Mouse (Mus musculus) MN1 (cell line): Measurements from ENCODE around the gene Cdc73.
"Not testable (repeated sequence)": the region's sequence is repeated elsewhere in the genome, so short reads cannot be mapped to it uniquely, and the experiment has no call there.

Source experiments
- DNase-seq: peaks from one replicate; pipeline ENCODE4 v3.0.0-alpha.2; 2016; ENCODE audit warnings: low spot score

Gene Cdc73

GRCm38 (mm10) chr1:143675734-143676361, 26.8 kb downstream of the Cdc73 start:
- peak; percentile 30 for DNase-seq

GRCm38 (mm10) chr1:143664786-143665185, 37.9 kb downstream of the Cdc73 start:
- DNase-seq: not testable (repeated sequence)

DNA sequence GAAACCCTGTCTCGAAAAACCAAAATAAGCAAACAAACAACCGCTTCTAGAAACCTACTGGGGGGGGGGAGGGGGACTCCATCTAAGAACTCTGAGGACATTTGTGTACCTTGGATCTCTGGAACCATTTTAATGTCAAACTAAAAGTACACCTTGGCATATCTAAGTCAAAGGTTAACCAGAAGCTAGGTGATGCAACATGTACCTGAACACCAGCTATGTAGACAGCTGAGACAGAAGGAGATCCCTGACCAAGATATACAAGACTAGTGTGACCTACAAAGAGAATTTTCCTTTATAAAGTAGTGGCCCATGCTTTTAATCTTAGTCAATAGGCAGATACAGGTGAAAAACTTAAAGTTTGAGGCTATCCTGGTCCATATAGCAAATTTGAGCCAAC, 39.5 kb downstream of the Cdc73 start:
- DNase-seq: no peak

DNA sequence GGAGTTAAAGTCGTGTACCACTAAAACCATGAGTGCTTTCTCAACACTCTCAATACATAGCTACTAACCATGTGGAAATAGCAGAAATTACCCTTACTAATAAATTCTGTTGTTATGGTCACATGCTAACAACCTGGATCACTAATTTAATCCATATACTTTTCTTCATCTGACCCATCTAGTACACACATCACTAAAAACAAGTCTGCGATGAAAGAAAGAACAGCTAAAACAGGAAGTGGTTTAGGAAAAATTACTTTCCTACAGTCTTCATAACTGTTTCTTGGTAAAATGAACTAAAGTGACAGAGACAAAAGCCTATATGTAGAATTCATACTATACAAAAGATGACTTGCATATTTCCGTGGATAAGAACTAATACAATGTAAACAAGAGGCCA, 49.0 kb downstream of the Cdc73 start:
- DNase-seq: no peak

DNA sequence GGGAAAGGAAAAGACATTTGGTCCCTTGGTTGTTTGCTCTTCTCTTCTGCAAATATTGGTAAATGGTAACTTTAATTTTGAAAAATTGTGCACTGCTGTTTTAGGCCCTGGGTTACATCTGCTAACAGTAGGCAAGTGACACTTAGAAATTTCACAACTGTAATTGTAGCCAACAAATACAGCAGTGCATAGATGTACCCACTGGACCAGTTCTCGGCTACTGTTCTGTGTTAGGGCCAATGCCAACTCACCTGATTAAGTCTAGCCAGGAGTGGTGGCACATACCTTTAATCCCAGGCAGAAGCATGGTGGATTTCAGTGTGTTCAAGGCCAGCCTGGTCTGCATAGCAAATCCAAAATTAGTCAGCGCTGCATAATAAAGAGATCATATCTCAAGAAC, 52.4 kb downstream of the Cdc73 start:
- no peak for DNase-seq

DNA sequence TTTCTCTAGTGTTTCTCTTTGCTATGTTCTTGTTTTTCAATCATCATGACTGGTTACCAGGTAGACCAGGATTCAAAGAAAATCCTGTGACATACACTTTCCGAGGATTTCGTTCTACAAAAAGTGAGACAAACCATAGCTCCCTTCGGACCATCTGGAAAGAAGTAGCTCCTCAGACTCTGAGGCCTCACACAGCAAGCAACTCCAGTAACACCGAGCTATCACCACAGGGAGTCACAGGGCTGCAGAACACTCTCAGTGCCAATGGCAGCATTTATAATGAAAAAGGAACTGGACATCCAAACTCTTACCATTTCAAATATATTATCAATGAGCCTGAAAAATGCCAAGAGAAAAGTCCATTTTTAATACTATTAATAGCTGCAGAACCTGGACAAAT, 56.5 kb downstream of the Cdc73 start:
- no peak for DNase-seq

DNA sequence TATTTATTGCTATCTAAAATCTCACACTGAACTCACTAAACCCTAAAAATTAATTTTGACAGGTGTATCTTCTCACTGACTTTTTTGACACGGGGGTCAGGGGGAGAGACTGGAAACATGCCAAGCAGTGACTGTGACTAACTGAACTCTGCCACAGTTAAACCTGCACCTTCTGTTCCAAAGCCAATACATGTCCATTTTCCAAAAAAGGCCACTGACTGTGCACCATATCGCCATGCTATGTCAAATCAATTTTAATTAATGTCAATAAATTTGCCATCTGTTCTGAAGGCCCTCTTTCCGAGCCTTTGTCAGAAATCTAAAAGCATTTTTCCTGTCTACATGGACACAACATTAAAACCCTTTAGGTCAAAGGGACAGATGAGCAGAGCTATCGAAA, 57.3 kb downstream of the Cdc73 start:
- peak; percentile 70 for DNase-seq

- peak; percentile 77 for DNase-seq
These were observed 58.5 kb downstream of the Cdc73 start for GRCm38 (mm10) chr1:143644221-143644620.

- DNase-seq: no peak
These were observed 61.9 kb downstream of the Cdc73 start, which contains the start of gene B3galt2 for GRCm38 (mm10) chr1:143640650-143641407. TSS of gene B3galt2 (plus strand) at chr1:143640664.

DNA sequence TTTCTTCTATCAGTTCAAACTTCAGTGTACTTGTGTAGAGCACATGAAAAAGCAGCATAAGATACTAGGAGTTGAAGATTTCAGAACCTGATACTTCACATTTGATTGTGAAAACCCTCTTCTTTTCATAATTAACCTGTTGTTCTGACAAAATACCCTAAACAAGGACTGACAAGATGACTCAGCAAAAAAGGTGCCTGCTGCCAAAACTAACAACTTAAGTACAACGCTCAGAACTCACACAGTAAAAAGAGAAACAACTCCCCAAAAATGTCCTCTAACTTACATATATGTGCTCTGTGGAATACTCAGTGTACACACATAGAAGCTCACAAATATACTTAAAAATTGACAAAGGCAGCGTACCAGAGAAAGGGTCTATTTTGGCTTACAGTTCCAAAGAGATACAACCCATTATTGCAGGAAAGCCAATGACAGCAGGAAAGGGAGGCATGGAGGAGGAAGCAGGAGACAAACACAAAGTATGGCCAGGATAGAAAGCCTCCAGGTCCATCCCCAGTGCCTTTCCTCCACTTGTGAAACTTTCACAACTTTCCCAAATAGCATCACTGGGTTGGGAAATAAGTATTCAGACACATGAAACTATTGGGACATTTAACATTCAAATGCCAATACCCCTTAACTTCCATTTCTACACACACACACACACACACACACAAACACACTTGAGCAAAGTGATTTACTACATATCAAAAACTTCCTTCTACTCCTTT, 69.7 kb downstream of the Cdc73 start:
- no peak for DNase-seq

- no peak for DNase-seq
These were observed 70.3 kb downstream of the Cdc73 start for GRCm38 (mm10) chr1:143632361-143632760.

DNA sequence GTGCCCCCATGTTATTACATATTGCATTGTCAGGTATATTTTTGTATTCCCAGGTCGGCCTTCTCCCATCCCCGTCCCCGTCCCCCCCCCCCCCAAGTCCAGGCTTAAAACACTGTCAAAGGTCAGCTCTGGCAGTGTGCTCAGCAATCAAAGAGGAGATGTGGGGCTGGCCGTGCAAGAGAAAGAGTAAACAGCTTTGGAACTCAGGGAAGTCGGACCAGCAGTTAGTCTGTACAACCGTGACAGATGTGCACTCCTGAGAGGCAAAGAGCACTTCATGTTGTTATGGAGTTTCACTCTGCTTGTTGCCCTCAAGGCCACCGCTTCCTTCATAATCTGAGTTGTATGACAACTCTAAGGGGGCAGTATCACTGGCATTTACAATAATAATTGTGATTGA, 71.4 kb downstream of the Cdc73 start:
- DNase-seq: no peak

GRCm38 (mm10) chr1:143622634-143623033, 80.1 kb downstream of the Cdc73 start:
- no peak for DNase-seq

- DNase-seq: no peak
These were observed 80.8 kb downstream of the Cdc73 start for GRCm38 (mm10) chr1:143621930-143622329.

DNA sequence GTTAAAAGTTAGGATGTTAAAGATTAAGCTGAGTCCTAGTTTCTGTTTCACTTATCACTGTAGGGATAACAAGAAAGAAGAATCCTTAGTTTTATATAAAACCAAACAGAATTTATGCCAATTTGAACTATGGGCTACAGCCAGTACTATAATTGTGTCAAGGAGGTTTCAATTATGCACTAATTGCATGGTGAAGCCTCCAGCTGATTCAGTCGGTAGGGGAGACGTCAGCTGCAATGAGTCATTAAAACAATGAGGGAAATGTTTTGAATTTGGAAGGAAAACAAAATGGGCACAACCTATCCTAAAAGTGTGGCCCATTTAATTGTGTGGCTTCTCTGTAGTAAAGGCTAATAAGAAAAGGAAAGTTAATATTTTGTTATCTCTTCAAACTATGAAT, 82.9 kb downstream of the Cdc73 start:
- DNase-seq: no peak

- no peak for DNase-seq
These were observed 89.8 kb downstream of the Cdc73 start for GRCm38 (mm10) chr1:143612901-143613300.

GRCm38 (mm10) chr1:143608911-143609310, 93.8 kb downstream of the Cdc73 start:
- no peak for DNase-seq

DNA sequence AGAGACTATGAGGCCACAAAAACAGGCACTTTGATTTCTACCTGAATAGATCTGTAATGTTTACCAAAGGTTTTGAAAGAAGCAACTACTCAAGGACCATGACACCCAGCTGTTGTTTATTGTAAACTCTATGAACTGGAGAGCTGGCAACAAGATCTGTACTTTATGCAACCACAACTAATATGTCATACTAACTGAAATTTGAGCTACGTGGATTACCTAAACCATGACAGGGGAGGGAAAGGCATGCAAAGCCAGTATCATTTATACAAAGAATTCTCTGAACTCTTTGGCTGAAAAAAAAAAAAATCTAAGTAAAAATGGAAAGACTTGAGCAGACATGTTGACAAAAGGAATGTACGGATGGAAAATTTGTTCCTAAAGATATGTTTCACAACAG, 105.8 kb downstream of the Cdc73 start:
- no peak for DNase-seq

- no peak for DNase-seq
These were observed 125.7 kb downstream of the Cdc73 start for GRCm38 (mm10) chr1:143576824-143577543.

DNA sequence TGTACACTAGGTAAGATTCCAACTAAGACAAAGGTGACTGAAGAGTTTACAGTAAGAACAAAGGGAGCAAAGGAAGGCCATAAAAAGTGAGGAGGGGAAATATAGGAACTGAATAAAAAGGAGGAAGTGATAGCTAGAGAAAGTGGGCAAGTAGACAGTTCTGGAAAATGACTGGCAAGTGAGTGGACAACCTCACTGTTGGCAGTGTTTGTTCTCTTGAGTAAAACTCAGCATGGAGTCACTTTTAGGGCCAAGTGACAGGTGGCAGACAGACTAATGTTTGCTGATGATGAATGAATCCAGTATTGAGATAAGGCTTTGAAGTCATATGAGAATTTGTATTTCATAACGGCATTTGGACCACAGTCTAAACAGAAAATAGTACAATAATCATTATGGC, 144.5 kb downstream of the Cdc73 start:
- no peak for DNase-seq

DNA sequence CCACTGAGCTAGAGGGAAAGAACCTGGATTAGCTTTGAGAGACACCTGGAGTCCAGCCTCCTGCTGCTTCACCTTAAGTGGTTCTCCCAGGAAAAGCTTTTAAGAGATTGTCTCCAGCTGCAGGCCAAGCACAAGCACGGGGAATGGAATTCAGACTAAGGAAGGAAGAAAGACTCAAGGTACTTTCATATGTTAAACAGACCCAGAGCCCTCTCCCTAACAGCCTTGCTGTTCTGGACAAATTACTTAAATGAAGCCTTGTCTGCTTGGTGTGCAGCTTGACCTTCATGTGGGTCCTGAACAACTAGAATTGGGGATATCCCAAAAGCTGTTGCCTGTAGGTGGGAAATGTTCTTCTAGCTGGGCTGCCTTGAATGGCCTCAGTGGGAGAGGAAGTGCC, 147.2 kb downstream of the Cdc73 start:
- DNase-seq: no peak

DNA sequence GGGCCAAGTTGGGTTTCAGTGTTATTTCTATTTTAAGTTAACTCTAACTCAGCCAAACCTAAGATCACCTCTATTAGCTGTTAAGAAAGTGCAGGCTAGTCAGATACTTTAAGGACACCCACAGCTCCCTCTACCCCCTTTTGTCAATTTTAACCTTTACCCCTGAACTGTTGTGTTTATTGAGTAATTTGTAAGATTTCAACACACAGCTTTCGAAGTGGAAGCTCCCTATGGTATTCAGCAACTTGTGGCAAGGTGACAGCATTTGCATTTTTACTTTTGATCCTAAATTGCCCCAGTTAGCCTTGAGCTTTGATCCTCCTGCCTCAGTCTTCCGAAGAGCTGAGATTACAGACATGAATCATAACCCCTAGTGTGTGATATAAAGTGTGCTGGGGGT, 148.1 kb downstream of the Cdc73 start:
- no peak for DNase-seq
